Mouse (Mus musculus) testis, adult 2 months (tissue): ENCODE measurements around the gene Iqce.

ENCODE experiments used
- CTCF ChIP-seq: fragments of 200-500 bp; IDR thresholded peaks from 2 replicates; pipeline ENCODE4 v1.5.1; 2012; ENCODE audit warnings: low read depth, mild to moderate bottlenecking, inconsistent platforms, low read length, moderate library complexity; ENCODE audit not compliant: control insufficient read depth, insufficient read depth, insufficient replicate concordance
- POLR2A ChIP-seq: fragments of 200-500 bp; IDR thresholded peaks from 2 replicates; pipeline ENCODE4 v1.6.1; 2012; ENCODE audit warnings: low read depth, mild to moderate bottlenecking, inconsistent platforms, low read length, moderate library complexity; ENCODE audit not compliant: control insufficient read depth

DNA sequence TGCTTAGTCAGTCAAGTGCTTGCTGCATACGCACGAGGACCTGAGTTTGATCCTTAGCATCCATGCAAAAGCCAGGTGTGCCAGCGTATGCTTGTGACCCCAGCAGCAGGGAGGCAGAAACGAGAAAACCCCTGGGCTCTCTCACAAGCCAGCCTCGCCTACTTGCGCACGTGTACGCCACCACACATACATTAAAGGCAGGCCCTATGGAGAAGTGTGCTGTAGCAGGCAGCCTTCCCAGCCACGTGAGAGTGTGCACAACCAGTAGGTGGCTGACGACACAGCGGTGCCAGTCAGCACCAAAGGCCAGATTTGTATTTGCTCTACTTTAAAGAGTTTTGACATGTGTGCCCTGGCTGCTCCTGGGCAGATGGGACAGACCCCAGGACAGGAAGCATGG, 26.5 kb downstream of the Iqce start:
- TF ChIP-seq POLR2A (no peak), CTCF (no peak)
